Mouse (Mus musculus) cortical plate, adult 2 months (tissue): Measurements from ENCODE around the gene Plekha6.

Experiments used
- CTCF ChIP-seq: fragments of 200-500 bp; IDR thresholded peaks from 2 replicates; pipeline ENCODE4 v1.5.1; 2011; ENCODE audit warnings: mild to moderate bottlenecking, control low read depth, low read length; ENCODE audit not compliant: insufficient read depth; ENCODE audit errors: extremely low read depth
- POLR2A ChIP-seq: fragments of 200-500 bp; IDR thresholded peaks from 2 replicates; pipeline ENCODE4 v1.6.1; 2011; ENCODE audit warnings: mild to moderate bottlenecking, low read length, control low read depth; ENCODE audit not compliant: insufficient read depth; ENCODE audit errors: extremely low read depth

GRCm38 (mm10) chr1:133226928-133227327 lies 62.9 kb downstream of the Plekha6 start:
- TF ChIP-seq CTCF (no peak), POLR2A (no peak)
